In the genomic region with DNA sequence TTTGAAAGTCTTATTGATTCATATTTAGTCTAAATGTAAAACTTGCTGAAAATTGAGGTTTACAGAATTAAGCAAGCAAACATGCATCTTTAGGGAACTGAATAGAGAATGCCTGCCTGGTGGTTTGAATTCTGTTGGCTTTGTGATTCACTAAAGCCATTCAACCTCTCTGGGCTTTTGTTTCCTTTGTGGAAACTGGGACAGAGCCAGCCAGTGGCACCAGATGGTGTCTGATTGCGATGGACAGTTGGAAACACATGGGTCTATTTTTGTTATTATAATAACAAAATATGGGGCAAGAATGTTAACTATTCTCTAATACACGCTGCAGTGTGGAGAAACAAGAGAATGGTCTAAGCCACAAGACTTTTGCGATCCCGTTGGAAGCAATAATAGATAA, we compare ENCODE assay signal across 11 mouse cellular contexts. TPM values are rescaled to one million over a fixed set of nuclear protein-coding genes. Genes with fewer than 3 reads are reported as not detected.
DNase-seq lines count a peak whose midpoint lies in the region; ATAC-seq and TF ChIP-seq lines count a peak whose summit lies in the region.
"Had no signal": no experiment of that assay in that cellular context is flagged by ENCODE, and none has a peak within 500 bp of the region (broad histone marks: within the 10 kb centered on the region; RNA-seq: fewer than 3 reads in every experiment).

No protein-coding gene starts in this region.

- peak; percentile 32 for DNase-seq in 3T3-L1 (ENCODE audit: low read depth, low spot score)
- peak; percentile 85 for DNase-seq in brain, adult 2 months (ENCODE audit: low read depth, low spot score)
- peak; percentile 56 for DNase-seq in embryo, embryonic 11 days
- DNase-seq in hindbrain, postnatal 0 days (ENCODE audit: low spot score): peak; percentile 47
- DNase-seq in c-Kit-positive CD71-positive TER-119-positive erythroid progenitor cells, embryonic 14.5 days (ENCODE audit: low spot score): no peak
- no peak for DNase-seq in kidney, postnatal 14 days

- H3K4me1 ChIP-seq in hindbrain, postnatal 0 days (ENCODE audit: insufficient read depth, low read length): 0 out of 2 replicates have a peak, but pooled peaks cover 3% of the 10 kb centered on the region
- H3K4me1 ChIP-seq: heart, embryonic 13.5 days; limb, embryonic 15.5 days had no signal

- WGBS in hindbrain, postnatal 0 days: 11% methylated on average over 4 of the region's 4 CpGs

- H3K4me3 ChIP-seq in hindbrain, postnatal 0 days (ENCODE audit: low read length): no peak overlapping the region
- H3K4me3 ChIP-seq: heart, embryonic 13.5 days; limb, embryonic 15.5 days had no signal

- H3K4me2 ChIP-seq in hindbrain, postnatal 0 days (ENCODE audit: low read depth, low read length): no peak overlapping the region
- H3K4me2 ChIP-seq: heart, embryonic 13.5 days; limb, embryonic 15.5 days had no signal

- no peak overlapping the region for H3K9ac ChIP-seq in hindbrain, postnatal 0 days (replicated peaks; ENCODE audit: low read length)
- H3K9ac ChIP-seq: heart, embryonic 13.5 days; limb, embryonic 15.5 days had no signal

- no peak overlapping the region for H3K27ac ChIP-seq in hindbrain, postnatal 0 days
- H3K27ac ChIP-seq: heart, embryonic 13.5 days; limb, embryonic 15.5 days had no signal

- ATAC-seq in hindbrain, postnatal 0 days: no peak
- ATAC-seq in erythroblast, adult 5-6 weeks (replicated peaks; ENCODE audit: low FRiP score, poor library complexity, severe bottlenecking): no peak
- ATAC-seq: activated CD4-positive, CD25-positive, alpha-beta regulatory T cell, adult 4 months; intestine, embryonic 16.5 days had no signal

- no peaks in the 10 kb centered on the region for H3K9me3 ChIP-seq in hindbrain, postnatal 0 days (ENCODE audit: low read length)
- H3K9me3 ChIP-seq: heart, embryonic 13.5 days; limb, embryonic 15.5 days had no signal

- no peaks in the 10 kb centered on the region for H3K36me3 ChIP-seq in hindbrain, postnatal 0 days (ENCODE audit: insufficient read depth, low read length)
- H3K36me3 ChIP-seq: heart, embryonic 13.5 days; limb, embryonic 15.5 days had no signal

- no peak for TF ChIP-seq CTCF in hindbrain, postnatal 0 days (IDR thresholded peaks at IDR 0.05; ENCODE audit: low read depth)

- H3K27me3 ChIP-seq in hindbrain, postnatal 0 days (ENCODE audit: insufficient read depth, low read length): no peaks in the 10 kb centered on the region
- H3K27me3 ChIP-seq: heart, embryonic 13.5 days; limb, embryonic 15.5 days had no signal

RNA-seq across cellular contexts. Expression of gene Serinc1, which starts 39.8 kb away (rescaled TPM):
- 323 and 327 TPM in 2 replicates for total RNA-seq in hindbrain, postnatal 0 days (2014; rRNA removed)
- polyA plus RNA-seq in hindbrain, postnatal 0 days (2015; fragmentation: Nextera tagmentation; extraction: Ambion mirVana): 462 and 470 TPM in 2 replicates
- 419 and 426 TPM in 2 replicates for total RNA-seq in erythroblast, adult 5-6 weeks (2015; ENCODE audit: low replicate concordance)
- 600 and 676 TPM in 2 replicates for total RNA-seq in erythroblast, adult 5-6 weeks (2017; ENCODE audit: low replicate concordance)

RNA-seq across cellular contexts. Expression of gene Pkib, which starts 59.7 kb away (rescaled TPM):
- 4.2 and 6.1 TPM in 2 replicates for total RNA-seq in hindbrain, postnatal 0 days (2014; rRNA removed)
- polyA plus RNA-seq in hindbrain, postnatal 0 days (2015; fragmentation: Nextera tagmentation; extraction: Ambion mirVana): 10.2 and 11.3 TPM in 2 replicates
- total RNA-seq in erythroblast, adult 5-6 weeks (2015; ENCODE audit: low replicate concordance): 0.84 and 5.0 TPM in 2 replicates
- 0.43 and 2.6 TPM in 2 replicates for total RNA-seq in erythroblast, adult 5-6 weeks (2017; ENCODE audit: low replicate concordance)

Comparison
In these comparisons a context has a peak if more than half of its experiments do, and no peak if none do; other contexts are left out.
1. DNase-seq: peak in 3T3-L1 (single experiment), brain, adult 2 months (single experiment), embryo, embryonic 11 days (single experiment) and hindbrain, postnatal 0 days (single experiment); none in c-Kit-positive CD71-positive TER-119-positive erythroid progenitor cells, embryonic 14.5 days (single experiment) and kidney, postnatal 14 days (single experiment).